Mouse (Mus musculus) embryonic stem cell, embryonic (primary cell): ENCODE results near the gene AW822073.
"Not testable (repeated sequence)": the region's sequence is repeated elsewhere in the genome, so short reads cannot be mapped to it uniquely, and the experiment has no call there.

Experiments
- CTCF ChIA-PET, 4 experiments: fragments of 300-600 bp in 2 of 4; fragments of 350-600 bp in 2 of 4; sonication (Branson Sonifier 250); formaldehyde crosslinking; loops; one replicate each; lab custom pipeline; 2022; ENCODE audit warnings: inconsistent platforms in 2 of 4; lab: Charles Lee
- POLR2A ChIA-PET, 4 experiments: fragments of 300-600 bp in 2 of 4; fragments of 350-600 bp in 2 of 4; sonication (Branson Sonifier 250); formaldehyde crosslinking; loops; one replicate each; lab custom pipeline; 2022; ENCODE audit warnings: antibody characterized with exemption in 4 of 4, inconsistent platforms in 1 of 4; lab: Charles Lee

The AW822073 gene

DNA sequence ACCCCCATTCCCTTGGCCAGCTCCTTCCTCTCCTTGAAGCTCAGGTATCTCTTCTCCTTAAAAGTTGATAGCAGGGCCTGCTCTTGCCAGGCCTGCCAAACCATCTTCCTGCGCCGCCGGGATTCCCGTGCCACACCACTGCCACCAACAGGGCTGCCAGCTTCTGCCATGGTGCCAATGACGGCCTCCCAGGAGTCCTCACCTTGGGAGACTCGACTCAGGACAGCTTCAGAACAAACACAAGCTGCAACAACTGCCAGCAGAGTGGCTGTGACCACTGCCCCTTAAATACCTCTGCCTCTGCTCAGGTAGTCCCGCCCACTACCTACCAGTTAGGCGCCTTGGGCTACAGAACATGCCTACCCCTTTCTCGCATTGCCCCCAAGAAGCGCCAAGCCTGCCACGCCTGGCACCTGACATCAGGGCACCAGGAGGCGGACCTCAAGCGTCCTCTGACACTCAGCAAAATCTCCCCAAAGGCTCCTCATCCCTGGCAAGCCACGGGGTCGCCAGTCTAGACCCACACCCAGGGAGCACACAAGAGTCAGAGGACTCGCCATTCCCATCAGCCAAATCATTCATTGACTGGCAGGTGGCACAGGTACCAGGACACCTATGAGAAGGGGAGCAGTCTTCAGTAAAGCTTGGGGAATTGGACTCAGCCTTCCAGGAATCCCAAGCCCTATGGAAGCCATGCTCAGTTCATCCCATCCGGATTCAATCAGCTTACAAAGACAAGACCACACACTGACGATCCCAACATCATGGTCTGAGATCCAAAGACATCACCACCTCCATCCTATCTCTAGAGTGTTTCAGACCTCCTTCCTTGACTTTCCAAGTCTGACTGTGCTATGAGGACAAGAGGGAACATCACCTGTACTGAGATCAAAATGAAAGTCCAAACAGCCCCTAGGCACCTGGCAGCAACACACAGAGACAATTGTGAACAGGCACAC lies at the start of gene AW822073:
TSS of gene AW822073 (minus strand) at position 104 of the 959 bp plus-strand sequence.
- POLR2A ChIA-PET, CTCF ChIA-PET: not testable (repeated sequence)

DNA sequence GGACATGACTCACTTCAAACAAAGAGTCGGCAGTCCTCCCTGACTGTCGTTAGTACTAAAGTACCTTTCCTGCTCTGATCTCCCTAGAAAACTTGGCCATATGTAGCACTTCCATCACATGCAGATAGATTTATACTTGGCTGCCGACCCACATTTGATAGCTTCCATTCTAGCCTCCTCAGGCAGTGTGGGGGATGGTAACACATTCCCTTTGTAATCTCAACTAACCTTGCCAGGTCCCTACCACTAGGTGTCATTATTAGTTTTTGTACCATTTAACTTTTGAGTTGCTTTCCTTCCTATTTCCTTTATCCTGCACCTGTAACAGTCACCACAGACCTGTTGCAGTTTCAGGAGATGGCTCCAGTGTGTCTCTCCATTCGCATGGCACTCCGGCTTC lies 33.7 kb upstream of the AW822073 start:
- ChIA-PET POLR2A (no interaction called here), CTCF (interaction anchor here in 2 of 4 experiments (0.5 kb wide), 2 partner anchors 98 to 452 kb away, joined by 3 read pairs; no protein-coding TSS in a partner anchor)

DNA sequence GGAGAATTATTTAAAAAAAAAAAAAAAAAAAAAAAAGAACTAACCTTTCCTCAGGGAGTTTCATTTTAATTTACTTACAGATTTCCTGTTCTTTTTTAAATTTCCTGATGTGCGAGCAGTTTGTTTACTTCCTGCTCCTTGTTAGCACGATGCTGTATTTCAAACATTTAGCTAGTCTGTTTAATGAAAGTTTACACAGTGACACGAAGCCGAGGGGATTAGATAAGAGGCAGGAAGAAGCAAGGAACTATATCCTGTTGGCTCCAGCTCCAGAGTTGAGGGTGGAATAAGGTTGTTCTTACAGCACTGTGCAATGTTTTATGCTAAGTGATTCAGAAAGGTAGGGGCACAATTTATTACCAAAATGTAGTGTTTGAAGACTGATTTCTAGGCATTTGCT lies 31.2 kb upstream of the AW822073 start:
- CTCF ChIA-PET = interaction anchor here in 1 of 4 experiments (0.7 to 1.2 kb wide), 5 partner anchors 123 to 772 kb away, joined by 3 to 8 read pairs (median 3); no protein-coding TSS in a partner anchor

DNA sequence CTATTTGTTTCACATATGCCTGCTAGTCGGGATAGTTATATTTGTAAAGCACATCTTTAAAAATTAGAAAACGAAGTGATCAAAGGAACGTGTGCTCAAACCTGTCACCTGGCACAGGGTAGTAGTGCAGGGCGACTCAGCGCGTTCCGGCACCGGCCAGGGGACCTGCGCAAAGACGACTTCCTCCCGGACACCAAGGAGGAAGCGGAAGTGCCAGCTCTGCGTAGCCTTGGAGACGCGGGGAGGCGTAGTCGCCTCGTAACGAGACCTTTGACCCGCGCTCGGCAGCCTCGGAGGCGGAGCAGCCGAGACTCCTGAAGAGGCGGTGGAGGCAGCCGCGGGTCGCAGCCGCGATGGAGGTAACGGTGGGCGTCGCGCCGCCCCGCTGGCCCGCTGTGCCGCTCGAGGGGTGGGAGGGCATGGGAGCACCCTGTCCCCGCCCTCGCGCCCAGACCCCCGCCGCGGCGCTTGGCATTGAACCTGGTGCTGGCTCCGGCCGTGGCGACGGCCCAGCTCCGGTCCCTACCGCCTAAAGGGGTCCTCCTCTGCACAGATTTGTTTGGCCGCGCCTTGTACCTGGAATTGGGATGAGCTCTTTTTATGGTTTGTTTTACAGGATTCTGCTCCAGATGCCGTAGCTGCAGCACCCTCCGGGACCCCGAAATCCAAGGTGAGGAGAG lies 30.6 kb upstream of the AW822073 start, which contains the start of gene Gcc2:
TSS of gene Gcc2 (plus strand) at position 285 of the 680 bp plus-strand sequence.
- POLR2A ChIA-PET = interaction anchor here in 3 of 4 experiments (0.5 to 2.7 kb wide), 15 partner anchors 12 to 967 kb away, joined by 3 to 14 read pairs (median 3); partner anchors contain the start of genes Lims1 (in 3 of the 3), Sept10 (in 1 of the 3) and Sowahc (in 1 of the 3)
- CTCF ChIA-PET = interaction anchor here in 1 of 4 experiments (0.7 to 1.2 kb wide), 4 partner anchors 123 to 771 kb away, joined by 3 to 8 read pairs (median 4); no protein-coding TSS in a partner anchor

More for the DNA sequence above, 31.2 kb upstream of the AW822073 start:
- POLR2A ChIA-PET = interaction anchor here (0.6 to 2.7 kb wide), 14 partner anchors 12 to 1870 kb away, joined by 3 to 14 read pairs (median 3); partner anchors contain the start of genes Lims1 (in 3 of the 4), Sept10 (in 1 of the 4) and Sowahc (in 1 of the 4)

DNA sequence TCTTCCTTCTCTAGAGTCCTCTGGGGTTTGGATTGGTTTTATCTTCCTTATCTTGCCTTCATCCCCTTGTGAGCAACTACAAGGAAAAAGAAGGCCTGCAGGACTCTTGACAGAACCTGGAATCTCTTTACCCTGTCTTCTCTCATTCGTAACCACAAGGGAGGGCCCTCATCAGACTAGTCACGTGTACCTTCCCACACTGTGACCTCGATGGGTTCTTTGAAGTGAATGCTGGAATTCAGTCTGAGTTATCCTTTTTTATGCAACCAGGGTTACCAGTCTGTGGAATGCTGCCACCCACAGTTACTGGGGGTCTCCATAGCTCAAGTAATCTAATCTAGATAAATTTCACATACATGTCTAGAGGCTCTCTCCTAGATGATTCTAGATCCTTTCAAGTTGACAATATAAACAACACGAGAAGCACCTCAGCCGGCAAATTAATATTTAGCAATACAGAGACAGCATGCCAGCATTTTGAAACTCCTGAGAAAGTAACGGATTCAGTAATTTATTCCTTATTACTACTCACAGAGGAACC lies 30.0 kb upstream of the AW822073 start:
- POLR2A ChIA-PET = interaction anchor here in 3 of 4 experiments (0.5 to 2.7 kb wide), 7 partner anchors 68 to 967 kb away, joined by 3 to 14 read pairs (median 4); partner anchors contain the start of genes Lims1 (in 3 of the 3), Sept10 (in 1 of the 3) and Sowahc (in 1 of the 3)
- CTCF ChIA-PET = no interaction called here

DNA sequence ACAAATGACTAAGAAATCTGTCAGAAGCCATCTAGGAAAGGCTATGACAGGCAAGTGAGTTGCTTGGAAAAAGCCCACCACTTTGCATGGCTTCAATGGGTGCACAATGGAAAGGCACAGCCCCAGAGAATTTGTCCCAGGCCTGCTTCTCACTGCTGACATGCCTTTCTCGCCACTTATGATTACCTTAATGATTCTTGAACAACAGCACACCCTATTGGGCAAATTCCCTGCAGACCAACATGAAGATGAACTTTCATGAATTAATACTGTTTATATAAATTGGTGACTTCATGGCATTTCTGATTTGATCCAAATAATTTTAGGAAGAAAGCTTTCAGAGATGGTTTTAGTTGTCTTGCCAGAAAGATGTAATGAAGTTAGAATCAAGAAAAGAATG lies 24.8 kb upstream of the AW822073 start:
- ChIA-PET POLR2A (no interaction called here), CTCF (no interaction called here)

DNA sequence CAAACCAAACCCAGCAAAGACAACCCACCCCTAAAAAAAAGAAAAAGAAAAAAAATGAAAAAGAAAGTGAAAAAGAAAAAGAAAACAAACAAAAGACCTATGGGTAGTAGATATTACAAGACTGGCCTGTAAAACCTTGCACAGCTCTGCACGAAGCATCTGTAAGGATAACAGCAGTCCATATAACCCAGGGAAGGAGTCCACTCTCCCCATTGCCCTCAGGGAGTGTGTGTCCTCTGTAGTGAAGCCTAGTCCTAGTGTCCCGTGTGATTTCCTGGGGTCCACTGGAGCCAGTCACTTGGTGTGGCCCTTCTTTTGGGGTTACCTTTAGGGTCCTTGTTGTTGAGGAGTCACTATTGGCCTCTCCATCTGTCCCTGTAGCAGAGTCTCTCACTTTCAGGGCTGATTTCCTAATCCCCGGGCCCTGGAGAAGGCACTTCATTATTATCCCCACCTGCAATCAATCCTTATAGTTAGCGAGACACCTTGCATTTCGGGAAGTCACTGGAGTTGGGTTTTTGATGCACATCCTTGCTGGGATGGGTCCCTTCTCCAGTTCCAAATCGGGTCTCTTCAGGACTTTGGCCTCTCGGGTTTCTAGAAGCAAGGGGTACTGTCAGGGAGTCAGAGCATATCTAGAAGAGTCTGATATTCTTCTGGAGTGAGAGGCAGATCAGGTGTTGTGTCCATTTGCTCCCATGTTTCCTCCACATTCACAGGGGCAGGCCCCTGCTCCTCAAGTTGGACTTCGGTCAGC lies 14.4 kb upstream of the AW822073 start:
- CTCF ChIA-PET = not testable (repeated sequence)

DNA sequence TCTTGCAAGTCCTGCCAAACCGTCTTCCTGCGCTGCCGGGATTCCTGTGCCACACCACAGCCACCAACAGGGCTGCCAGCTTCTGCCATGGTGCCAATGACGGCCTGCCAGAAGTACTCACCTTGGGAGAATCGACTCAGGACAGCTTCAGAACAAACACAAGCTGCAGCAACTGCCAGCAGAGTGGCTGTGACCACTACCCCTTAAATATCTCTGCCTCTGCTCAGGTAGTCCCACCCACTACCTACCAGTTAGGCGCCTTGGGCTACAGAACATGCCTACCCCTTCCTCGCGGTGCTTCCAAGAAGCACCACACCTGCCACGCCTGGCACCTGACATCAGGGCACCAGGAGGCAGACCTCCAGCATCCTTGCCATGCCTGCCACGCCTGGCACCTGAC lies 11.9 kb upstream of the AW822073 start, which contains the start of gene Gm4981:
TSS of gene Gm4981 (minus strand) at position 89 of the 400 bp plus-strand sequence.
- ChIA-PET CTCF (no interaction called here), POLR2A (no interaction called here)

More for the DNA sequence above, 14.4 kb upstream of the AW822073 start:
- POLR2A ChIA-PET = interaction anchor here in 1 of 4 experiments (0.6 kb wide), 1 partner anchor 802 kb away, joined by 7 read pairs; no protein-coding TSS in a partner anchor

DNA sequence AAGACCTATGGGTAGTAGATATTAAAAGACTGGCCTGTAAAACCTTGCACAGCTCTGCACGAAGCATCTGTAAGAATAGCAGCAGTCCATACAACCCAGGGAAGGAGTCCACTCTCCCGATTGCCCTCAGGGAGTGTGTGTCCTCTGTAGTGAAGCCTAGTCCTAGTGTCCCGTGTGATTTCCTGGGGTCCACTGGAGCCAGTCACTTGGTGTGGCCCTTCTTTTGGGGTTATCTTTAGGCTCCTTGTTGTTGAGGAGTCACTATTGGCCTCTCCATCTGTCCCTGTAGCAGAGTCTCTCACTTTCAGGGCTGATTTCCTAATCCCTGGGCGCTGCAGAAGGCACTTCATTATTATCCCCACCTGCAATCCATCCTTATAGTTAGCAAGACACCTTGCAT lies 10.3 kb upstream of the AW822073 start:
- POLR2A ChIA-PET, CTCF ChIA-PET: not testable (repeated sequence)

DNA sequence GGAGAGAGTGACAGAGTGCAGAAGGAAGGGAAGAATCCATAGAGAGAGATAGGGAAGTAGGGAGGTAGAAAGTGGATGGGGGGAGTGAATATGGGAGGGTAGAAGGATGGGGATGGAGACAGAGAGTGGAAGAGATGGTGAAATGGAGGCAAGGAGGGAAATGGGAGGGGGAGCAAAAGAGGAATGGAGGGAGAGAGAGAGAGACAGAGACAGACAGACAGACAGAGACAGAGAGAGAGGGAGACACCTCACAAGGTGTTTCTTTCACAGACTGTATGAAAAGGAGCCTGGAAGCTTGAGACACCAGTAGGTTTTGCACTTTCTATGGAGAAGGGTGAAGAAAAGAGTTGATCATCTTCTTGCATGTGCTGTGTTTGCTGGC lies 9.0 kb upstream of the AW822073 start:
- POLR2A ChIA-PET, CTCF ChIA-PET: not testable (repeated sequence)

DNA sequence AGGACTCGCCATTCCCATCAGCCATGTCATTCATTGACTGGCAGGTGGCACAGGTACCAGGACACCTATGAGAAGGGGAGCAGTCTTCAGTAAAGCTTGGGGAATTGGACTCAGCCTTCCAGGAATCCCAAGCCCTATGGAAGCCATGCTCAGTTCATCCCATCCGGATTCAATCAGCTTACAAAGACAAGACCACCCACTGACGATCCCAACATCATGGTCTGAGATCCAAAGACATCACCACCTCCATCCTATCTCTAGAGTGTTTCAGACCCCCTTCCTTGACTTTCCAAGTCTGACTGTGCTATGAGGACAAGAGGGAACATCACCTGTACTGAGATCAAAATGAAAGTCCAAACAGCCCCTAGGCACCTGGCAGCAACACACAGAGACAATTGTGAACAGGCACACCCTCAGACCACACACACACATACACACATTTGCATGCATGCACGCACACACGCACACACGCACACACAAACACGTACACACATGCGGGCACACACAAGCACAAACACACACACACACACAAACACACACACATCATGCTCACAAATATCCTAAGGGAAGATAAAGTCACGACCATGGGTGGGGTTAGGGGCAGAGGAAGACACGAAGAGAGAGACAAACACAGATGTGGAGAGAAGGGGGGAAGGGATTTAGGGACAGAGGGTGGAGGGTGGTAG lies 8.5 kb upstream of the AW822073 start:
- POLR2A ChIA-PET, CTCF ChIA-PET: not testable (repeated sequence)

DNA sequence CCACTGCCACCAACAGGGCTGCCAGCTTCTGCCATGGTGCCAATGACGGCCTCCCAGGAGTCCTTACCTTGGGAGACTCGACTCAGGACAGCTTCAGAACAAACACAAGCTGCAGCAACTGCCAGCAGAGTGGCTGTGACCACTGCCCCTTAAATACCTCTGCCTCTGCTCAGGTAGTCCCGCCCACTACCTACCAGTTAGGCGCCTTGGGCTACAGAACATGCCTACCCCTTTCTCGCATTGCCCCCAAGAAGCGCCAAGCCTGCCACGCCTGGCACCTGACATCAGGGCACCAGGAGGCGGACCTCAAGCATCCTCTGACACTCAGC lies 7.9 kb upstream of the AW822073 start, which contains the start of gene Duxf3:
TSS of gene Duxf3 (minus strand) at position 35 of the 329 bp plus-strand sequence.
- CTCF ChIA-PET = not testable (repeated sequence)

DNA sequence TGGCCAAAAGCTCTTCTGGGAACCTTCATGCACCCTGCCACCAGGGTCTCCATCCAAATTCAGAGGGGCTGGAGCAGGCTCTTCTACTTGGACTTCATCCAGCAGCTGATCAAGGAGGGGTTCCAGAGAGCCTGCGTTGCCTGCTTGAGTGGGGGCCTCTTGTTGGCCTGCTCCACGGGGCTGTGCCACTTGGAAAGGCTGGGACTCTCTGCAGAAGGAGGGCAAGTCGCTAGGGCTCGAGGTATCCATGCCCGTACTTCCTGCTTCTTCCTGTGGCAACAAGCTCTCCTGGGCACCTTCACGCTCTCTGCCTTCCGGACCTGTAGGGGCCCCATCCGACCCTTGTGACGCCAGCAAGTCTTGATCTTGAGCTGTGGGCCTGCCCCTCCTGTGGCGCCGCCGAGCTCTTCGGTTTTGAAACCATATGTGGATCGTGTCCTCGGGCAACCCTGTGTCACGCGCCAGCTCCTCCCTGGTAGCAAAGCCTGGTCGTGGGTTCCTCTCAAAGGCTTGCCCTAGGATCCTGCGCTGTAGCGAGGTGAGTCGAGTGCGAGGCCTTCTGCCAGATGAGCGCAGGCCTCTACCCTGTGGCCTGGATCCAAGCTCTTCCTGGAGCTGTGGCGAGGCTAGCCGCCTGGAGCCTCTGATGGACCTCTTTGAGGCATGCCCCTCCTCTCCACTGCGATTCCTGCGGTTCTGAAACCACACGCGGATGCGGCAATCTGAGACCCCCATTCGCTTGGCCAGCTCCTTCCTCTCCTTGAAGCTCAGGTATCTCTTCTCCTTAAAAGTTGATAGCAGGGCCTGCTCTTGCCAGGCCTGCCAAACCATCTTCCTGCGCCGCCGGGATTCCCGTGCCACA lies 7.3 kb upstream of the AW822073 start:
- CTCF ChIA-PET, POLR2A ChIA-PET: not testable (repeated sequence)

More for the DNA sequence above, 7.9 kb upstream of the AW822073 start, which contains the start of gene Duxf3:
- POLR2A ChIA-PET = not testable (repeated sequence)

DNA sequence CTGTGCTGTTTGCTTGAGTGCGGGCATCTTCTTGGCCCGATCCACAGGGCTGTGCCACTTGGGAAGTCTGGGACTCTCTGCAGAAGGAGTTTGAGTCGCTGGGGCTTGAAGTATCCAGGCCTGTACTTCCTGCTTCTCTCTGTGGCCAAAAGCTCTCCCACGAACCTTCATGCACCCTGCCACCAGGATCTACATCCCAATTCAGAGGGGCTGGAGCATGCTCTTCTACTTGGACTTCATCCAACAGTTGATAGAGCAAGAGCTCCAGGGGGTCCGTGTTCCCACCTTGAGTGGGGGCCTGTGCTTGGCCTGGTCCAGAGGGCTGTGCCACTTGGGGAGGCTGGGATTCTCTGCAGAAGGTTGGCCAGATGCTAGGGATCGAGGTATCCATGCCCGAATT lies 6.4 kb upstream of the AW822073 start:
- CTCF ChIA-PET, POLR2A ChIA-PET: not testable (repeated sequence)

DNA sequence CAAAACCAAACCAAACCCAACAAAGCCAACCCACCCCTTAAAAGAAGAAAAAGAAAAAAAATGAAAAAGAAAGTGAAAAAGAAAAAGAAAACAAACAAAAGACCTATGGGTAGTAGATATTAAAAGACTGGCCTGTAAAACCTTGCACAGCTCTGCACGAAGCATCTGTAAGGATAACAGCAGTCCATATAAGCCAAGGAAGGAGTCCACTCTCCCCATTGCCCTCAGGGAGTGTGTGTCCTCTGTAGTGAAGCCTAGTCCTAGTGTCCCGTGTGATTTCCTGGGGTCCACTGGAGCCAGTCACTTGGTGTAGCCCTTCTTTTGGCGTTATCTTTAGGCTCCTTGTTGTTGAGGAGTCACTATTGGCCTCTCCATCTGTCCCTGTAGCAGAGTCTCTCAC lies 5.3 kb upstream of the AW822073 start:
- POLR2A ChIA-PET, CTCF ChIA-PET: not testable (repeated sequence)

DNA sequence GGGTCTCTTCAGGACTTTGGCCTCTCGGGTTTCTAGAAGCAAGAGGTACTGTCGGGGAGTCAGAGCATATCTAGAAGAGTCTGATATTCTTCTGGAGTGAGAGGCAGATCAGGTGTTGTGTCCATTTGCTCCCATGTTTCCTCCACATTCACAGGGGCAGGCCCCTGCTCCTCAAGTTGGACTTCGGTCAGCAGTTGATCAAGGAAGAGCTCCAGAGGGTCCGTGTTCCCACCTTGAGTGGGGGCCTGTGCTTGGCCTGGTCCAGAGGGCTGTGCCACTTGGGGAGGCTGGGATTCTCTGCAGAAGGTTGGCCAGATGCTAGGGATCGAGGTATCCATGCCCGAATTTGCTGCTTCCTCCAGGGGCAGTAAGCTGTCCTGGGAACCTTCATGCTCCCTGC lies 3.1 kb upstream of the AW822073 start:
- POLR2A ChIA-PET, CTCF ChIA-PET: not testable (repeated sequence)

DNA sequence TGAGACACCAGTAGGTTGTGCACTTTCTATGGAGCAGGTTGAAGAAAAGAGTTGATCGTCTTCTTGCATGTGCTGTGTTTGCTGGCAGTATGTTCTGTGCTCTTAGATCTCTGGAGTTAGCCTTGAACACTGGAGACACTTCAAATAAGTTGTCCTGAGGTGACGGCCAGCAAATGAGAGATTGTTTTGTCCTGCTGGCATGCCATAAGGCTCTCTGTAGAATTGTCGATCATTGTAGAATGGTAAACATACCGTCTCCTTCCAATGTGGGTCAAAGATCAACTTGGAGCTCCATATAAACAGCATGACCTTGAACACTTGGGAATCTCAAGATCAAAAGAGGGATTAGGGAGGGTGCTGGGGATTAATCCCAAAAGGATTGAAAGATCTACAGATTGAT lies 1.6 kb upstream of the AW822073 start:
- CTCF ChIA-PET, POLR2A ChIA-PET: not testable (repeated sequence)
